Mouse (Mus musculus): ENCODE measurements around the gene Gm10406. TPM values are rescaled to one million over a fixed set of nuclear protein-coding genes. Genes with fewer than 3 reads are reported as not detected.
"Not testable (repeated sequence)": the region's sequence is repeated elsewhere in the genome, so short reads cannot be mapped to it uniquely, and the experiment has no call there.

Gene Gm10406
- polyA plus RNA-seq (2015; fragmentation: Nextera tagmentation; extraction: Ambion mirVana), result 0.10 and 0.24 TPM in 2 replicates

DNA sequence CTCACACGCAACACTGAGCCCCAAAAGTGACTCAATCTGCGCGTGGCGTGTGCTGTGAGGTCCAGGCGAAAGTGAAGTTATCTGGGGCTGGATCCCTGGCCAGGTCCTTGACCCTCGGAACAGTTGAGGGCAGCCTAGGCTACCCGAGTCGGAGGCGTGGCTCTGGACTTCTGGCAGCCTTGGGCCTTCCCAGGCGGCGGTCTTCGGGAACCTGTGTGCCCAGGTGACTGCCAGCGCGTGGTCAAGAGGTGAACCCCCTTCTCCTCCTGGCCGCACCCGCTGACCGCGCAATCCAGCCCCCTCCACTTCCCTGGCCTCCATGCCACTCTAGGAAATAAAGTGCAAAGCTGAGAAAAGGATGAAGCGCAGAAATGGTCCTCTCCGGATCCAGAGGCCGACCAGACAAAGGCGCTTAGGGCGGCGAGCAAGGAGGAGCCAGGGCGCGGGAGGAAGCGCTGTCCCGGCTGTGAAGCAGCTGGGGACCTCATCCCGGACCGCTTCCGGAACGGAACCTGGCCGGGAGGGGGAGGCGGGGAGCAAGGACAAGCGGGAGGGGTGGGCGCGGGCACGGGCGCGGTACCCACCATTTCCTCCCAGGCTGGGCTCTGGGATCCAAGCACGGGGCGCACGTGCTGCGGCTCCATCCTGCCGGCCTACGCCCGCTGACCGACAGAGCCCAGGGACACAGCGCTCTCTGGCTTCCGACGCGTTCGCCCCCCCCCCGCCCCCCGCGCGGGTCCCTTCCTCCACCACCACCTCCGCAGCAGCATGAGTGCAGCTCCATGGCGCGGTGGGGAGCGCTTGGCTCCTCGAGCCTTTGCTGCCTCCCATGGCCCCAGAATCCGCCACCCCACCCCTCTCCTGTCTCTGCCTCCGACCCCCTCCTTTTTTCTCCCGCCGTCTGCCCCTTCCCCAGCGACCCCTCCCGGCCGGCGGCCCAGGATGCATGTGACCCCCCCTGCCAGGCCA is at the start of gene Gm10406:
Gene Gm10406 (minus strand): TSS at position 669 of the 969 bp plus-strand sequence.
- H3K4me1 ChIP-seq (ENCODE audit: insufficient read depth, low read depth, low read length); H3K27ac ChIP-seq (ENCODE audit: low read length); H3K9ac ChIP-seq (replicated peaks; ENCODE audit: low read depth); H3K9me3 ChIP-seq (ENCODE audit: low read length); ATAC-seq; H3K36me3 ChIP-seq (ENCODE audit: insufficient read depth, low read length); H3K27me3 ChIP-seq (replicated peaks; ENCODE audit: insufficient read depth, low read length): not testable (repeated sequence)
- peak within 1 kb of the TSS; percentile 54 for H3K4me2 ChIP-seq (replicated peaks; ENCODE audit: low read depth, low read length)
- peak within 1 kb of the TSS; percentile 23; the same call in 1 of the 2 replicates for H3K4me3 ChIP-seq (ENCODE audit: low read depth, low read length)
- DNase-seq (ENCODE audit: low spot score), result peak; percentile 6
- under 1% methylated on average over 28 of the region's 70 CpGs for WGBS

GRCm38 (mm10) chr14:7044870-7045269 is 17.6 kb upstream of the Gm10406 start, which contains the start of gene Gm3685:
Gm3685 (minus strand) TSS chr14:7044970.
- not testable (repeated sequence) for H3K36me3 ChIP-seq (ENCODE audit: insufficient read depth, low read length); H3K4me3 ChIP-seq (ENCODE audit: low read depth, low read length); H3K27me3 ChIP-seq (replicated peaks; ENCODE audit: insufficient read depth, low read length); H3K9me3 ChIP-seq (ENCODE audit: low read length); H3K27ac ChIP-seq (ENCODE audit: low read length); H3K9ac ChIP-seq (replicated peaks; ENCODE audit: low read depth); ATAC-seq; H3K4me2 ChIP-seq (replicated peaks; ENCODE audit: low read depth, low read length); H3K4me1 ChIP-seq (ENCODE audit: insufficient read depth, low read depth, low read length); DNase-seq (ENCODE audit: low spot score)
- whole genome bisulfite sequencing, result no CpG with 5 or more reads among the region's 2 CpGs

GRCm38 (mm10) chr14:7026274-7026673 is 975 bp downstream of the Gm10406 start:
- H3K4me2 ChIP-seq (replicated peaks; ENCODE audit: low read depth, low read length); H3K27me3 ChIP-seq (replicated peaks; ENCODE audit: insufficient read depth, low read length); H3K36me3 ChIP-seq (ENCODE audit: insufficient read depth, low read length); H3K4me3 ChIP-seq (ENCODE audit: low read depth, low read length); H3K27ac ChIP-seq (ENCODE audit: low read length); H3K9me3 ChIP-seq (ENCODE audit: low read length); ATAC-seq; H3K9ac ChIP-seq (replicated peaks; ENCODE audit: low read depth); H3K4me1 ChIP-seq (ENCODE audit: insufficient read depth, low read depth, low read length): not testable (repeated sequence)
- peak; percentile 0 for DNase-seq (ENCODE audit: low spot score)
- WGBS, result 4% methylated on average over 9 of the region's 9 CpGs
- peak; percentile 44 for TF ChIP-seq CTCF (IDR thresholded peaks at IDR 0.05)

DNA sequence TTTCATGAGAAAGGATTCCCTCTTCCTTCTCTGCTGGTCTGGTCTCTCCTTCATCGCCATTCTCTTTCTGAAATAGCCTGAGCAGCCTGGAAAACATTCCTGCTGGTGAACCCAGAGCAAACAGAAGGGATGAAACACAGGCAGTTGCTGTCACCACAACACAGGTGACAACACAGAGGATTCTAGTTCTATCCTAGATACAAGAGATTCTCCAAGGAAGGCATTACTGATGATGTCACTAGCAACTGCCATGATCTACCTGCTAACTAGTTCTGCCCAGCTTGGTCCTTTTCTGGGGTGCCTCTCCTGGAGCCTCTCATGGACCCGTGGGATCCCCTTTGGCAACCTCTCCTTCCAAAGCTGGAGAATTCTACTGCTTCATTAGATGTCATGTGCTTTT is 53.5 kb downstream of the Gm10406 start, which contains the start of gene Gm6356:
Gene Gm6356 (minus strand): TSS at position 101 of the 400 bp plus-strand sequence.
- H3K27ac ChIP-seq (ENCODE audit: low read length); H3K4me3 ChIP-seq (ENCODE audit: low read depth, low read length); DNase-seq (ENCODE audit: low spot score); H3K4me1 ChIP-seq (ENCODE audit: insufficient read depth, low read depth, low read length); H3K9me3 ChIP-seq (ENCODE audit: low read length); H3K9ac ChIP-seq (replicated peaks; ENCODE audit: low read depth); ATAC-seq; H3K36me3 ChIP-seq (ENCODE audit: insufficient read depth, low read length); H3K4me2 ChIP-seq (replicated peaks; ENCODE audit: low read depth, low read length); H3K27me3 ChIP-seq (replicated peaks; ENCODE audit: insufficient read depth, low read length): not testable (repeated sequence)
- WGBS, result 20% methylated on average over 1 of the region's 2 CpGs

Other genes with a start within 250 kb of the Gm10406 start
- not detected in 2 replicates for gene Gm3642, start 187.1 kb downstream of the Gm10406 start, polyA plus RNA-seq (2015; fragmentation: Nextera tagmentation; extraction: Ambion mirVana)
- 0.31 TPM in 1 of 2 replicates, not detected in the other for gene Gm3667, start 137.5 kb downstream of the Gm10406 start, polyA plus RNA-seq (2015; fragmentation: Nextera tagmentation; extraction: Ambion mirVana)
- not detected in 2 replicates for gene Gm6356, start 53.6 kb downstream of the Gm10406 start, polyA plus RNA-seq (2015; fragmentation: Nextera tagmentation; extraction: Ambion mirVana)
- not detected in 2 replicates for gene Gm3685, start 17.5 kb upstream of the Gm10406 start, polyA plus RNA-seq (2015; fragmentation: Nextera tagmentation; extraction: Ambion mirVana)
- gene Gm3696, start 73.2 kb upstream of the Gm10406 start, polyA plus RNA-seq (2015; fragmentation: Nextera tagmentation; extraction: Ambion mirVana), result 0.25 and 0.27 TPM in 2 replicates
- not detected in 2 replicates for gene Gm6676, start 98.0 kb upstream of the Gm10406 start, polyA plus RNA-seq (2015; fragmentation: Nextera tagmentation; extraction: Ambion mirVana)
- 1.9 and 2.0 TPM in 2 replicates for gene Gm3512, start 147.1 kb upstream of the Gm10406 start, polyA plus RNA-seq (2015; fragmentation: Nextera tagmentation; extraction: Ambion mirVana)
- gene Gm16434, start 167.1 kb upstream of the Gm10406 start, polyA plus RNA-seq (2015; fragmentation: Nextera tagmentation; extraction: Ambion mirVana), result not detected in 2 replicates
- not detected in 2 replicates for gene Gm3727, start 237.3 kb upstream of the Gm10406 start, polyA plus RNA-seq (2015; fragmentation: Nextera tagmentation; extraction: Ambion mirVana)